Mouse (Mus musculus) brown adipose tissue, adult 24 weeks (tissue): ENCODE measurements around the gene Ces1g. TPM values are rescaled to one million over a fixed set of nuclear protein-coding genes. Genes with fewer than 3 reads are reported as not detected.
A peak's percentile ranks its signal among the peaks of the same experiment; 100 is the strongest.

Experiments used
- H3K27ac ChIP-seq: fragments of 200-500 bp; replicated peaks from 2 replicates; pipeline ENCODE4 v1.5.1; 2012; ENCODE audit warnings: low read depth, mild to moderate bottlenecking, low read length
- H3K4me1 ChIP-seq: fragments of 200-500 bp; 2 replicates; pipeline ENCODE4 v1.6.1; 2012; ENCODE audit warnings: low read length, mixed read lengths; ENCODE audit not compliant: control insufficient read depth, insufficient read depth, insufficient read length
- H3K4me3 ChIP-seq: fragments of 200-500 bp; 2 replicates; pipeline ENCODE4 v1.5.1; 2012; ENCODE audit warnings: low read depth, mild to moderate bottlenecking, low read length, moderate library complexity; ENCODE audit not compliant: insufficient read depth
- polyA plus RNA-seq: library from polyadenylated mRNA; stranded (reverse); fragments of >200 nt; gene quantifications from 2 replicates; pipeline ENCODE4 v1.2.4, GENCODE M21; 2012; ENCODE audit not compliant: missing spikeins, insufficient read depth, insufficient read length

Ces1g gene
- not detected in 2 replicates for polyA plus RNA-seq

DNA sequence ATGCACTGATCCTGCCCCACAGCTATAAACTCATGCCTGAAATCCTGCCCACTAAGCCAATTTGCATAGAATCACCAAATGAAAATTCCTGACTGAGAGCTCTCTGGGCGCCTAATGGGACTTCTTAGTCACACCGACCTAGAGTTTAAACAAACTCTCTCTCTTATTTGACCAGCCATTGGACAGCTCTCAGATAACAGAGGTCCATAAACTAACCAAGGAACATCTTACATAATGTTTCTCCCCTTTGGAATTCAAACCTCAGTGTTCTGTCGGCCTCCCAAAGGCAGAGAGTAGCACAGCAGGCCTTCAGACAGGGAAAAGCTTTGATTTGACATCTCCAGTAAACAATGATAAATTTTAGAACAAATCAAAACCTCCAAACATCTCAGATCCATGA, at the start of gene Ces1g:
Gene Ces1g (minus strand): TSS at position 102 of the 400 bp plus-strand sequence.
- Histone ChIP-seq H3K4me1 (no peaks in the 10 kb centered on the region; the same call in 1 of the 2 replicates), H3K4me3 (no peak within 1 kb of the TSS), H3K27ac (no peak within 1 kb of the TSS)

DNA sequence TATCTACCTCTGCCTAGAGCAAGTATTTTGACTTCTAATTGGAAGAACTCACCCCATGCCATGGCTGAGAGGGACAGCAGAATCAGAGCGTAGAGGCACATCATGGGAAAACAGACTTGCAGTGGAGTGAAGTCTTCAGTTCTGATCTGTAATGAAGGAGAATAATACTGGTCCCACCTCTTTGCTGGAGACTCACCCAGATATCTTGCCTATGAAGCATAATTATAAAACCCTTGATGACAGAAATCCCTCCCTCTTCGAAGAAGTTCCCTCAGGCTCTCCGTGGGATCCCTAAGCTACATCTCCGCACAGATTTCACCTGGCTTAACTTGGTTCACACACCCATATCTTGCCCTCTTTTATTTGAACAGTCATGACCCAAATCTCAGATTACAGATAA, 42.5 kb upstream of the Ces1g start, which contains the start of gene Ces1h:
Gene Ces1h (minus strand): TSS at position 101 of the 400 bp plus-strand sequence.
- no peak within 1 kb of the TSS for H3K4me3 ChIP-seq
- H3K27ac ChIP-seq, result no peak within 1 kb of the TSS
- H3K4me1 ChIP-seq, result no peaks in the 10 kb centered on the region

DNA sequence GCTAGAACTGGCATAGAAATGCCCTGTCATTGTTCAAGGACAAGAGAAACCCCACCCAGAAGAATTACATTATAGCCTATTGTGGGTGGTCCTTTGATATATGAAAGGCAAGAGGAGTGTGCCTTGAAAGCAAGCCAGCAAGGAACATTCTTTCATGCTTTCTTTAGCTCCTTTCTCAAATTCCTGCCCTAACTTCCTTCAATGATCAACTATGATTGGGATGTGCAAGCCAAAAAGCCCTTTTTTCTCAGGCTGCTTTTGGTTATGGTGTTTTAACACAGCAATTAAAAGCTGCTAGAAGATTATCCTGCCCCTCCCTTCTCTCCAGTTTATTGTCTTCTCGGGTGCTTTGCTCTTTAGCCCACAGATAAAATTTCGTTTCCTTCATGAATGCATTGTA, 32.4 kb upstream of the Ces1g start:
- Histone ChIP-seq H3K4me1 (no peaks in the 10 kb centered on the region), H3K27ac (no peak overlapping the region), H3K4me3 (no peak overlapping the region)

DNA sequence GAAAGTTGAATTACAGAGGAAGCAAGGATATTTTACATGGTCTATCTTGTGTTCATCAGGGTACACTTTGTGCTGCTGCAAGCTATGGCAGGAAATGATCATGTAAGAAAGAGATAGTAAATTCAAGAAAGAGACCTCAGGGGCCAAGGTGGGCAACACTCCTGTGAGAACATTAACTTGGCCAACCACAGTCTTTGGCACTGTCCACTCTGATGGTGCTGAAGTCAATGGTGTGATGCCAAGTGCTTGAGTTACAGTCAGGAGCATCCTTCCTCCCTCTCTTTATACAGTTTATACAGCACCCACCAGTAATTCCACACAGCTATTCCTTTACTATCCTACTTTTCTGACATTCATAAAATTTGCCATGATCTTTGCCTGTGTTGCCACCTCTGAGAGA, 23.0 kb upstream of the Ces1g start:
- Histone ChIP-seq H3K4me1 (no peaks in the 10 kb centered on the region), H3K27ac (no peak overlapping the region), H3K4me3 (no peak overlapping the region)

DNA sequence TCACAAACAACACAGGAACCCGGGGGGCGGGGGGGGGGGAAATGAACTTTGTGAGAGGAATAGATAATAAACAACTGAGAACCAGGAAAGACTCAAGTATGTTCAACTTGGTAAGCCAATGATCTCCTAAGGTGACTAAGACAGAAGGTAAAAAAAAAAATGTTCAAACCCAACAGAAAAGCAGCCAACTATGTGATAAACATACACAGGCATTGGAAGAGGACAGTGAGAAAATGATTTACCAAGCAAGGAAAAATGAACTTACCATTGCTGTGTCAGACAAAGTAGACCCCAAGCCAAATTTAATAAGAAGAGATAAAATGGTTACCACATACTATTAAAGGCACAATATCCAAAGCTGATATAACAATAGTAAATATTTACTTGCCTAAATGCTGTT, 2.4 kb upstream of the Ces1g start:
- H3K4me1 ChIP-seq, result no peaks in the 10 kb centered on the region
- H3K27ac ChIP-seq, result no peak overlapping the region
- no peak overlapping the region for H3K4me3 ChIP-seq

DNA sequence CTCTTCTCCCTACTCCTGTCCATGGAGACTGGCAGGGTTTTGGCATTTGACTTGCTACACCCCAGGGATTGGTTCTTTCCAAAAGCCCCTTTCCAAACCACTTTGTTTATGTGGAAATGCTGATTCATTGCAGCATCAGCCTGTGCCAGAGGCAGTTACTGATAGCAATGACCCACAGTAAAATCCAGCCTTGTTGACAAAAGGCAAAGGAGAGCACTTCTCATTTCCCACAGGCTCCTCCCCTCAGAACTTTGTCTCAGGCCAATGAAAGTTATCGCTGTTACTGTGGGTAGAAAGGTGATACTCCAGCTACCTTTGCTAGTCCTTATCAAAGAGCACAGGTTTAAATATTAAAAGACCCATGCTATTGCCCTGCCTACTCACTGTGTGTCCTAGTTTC, 4.4 kb downstream of the Ces1g start:
- peak overlapping the region; percentile 78 for H3K27ac ChIP-seq
- H3K4me1 ChIP-seq, result no peaks in the 10 kb centered on the region; the same call in 1 of the 2 replicates
- H3K4me3 ChIP-seq, result no peak overlapping the region

DNA sequence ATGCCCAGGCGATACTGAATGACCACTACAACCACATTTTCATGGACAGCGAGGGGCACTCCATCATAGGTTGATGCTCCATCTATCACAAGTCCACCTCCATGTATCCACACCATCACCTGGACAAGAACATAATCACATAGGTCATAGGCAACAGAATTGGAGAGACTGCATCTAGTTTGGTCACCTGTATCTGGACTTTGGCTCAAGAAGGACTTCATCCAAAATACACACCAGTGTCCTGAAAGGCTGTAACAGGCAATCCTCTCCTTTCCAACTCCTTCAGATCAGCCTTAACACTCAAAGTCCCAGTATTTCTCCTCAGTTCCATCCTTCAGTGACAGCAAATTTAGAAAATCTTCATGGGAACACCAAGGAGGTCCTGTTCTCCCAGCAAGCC, 6.0 kb downstream of the Ces1g start:
- Histone ChIP-seq H3K27ac (no peak overlapping the region), H3K4me1 (no peaks in the 10 kb centered on the region; the same call in 1 of the 2 replicates), H3K4me3 (no peak overlapping the region)

DNA sequence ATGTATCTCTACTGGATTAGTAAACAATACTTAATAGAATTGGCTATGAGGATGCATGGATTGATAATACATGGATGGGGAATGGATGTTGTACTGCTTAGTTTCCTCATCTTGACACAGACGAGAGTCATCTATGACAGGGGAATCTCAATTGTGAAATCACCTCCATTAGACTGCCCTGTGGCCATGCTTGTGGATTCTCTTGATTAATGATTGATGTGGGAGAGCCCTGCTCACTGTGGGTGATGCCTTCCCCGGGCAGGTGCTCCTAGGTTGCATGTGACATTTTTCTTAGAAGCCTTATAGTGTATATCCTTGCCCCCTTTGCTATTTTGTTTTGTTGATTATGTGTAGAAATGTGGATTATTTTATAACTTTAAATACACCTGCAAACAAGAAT, 12.0 kb downstream of the Ces1g start:
- Histone ChIP-seq H3K4me1 (no peaks in the 10 kb centered on the region), H3K27ac (no peak overlapping the region), H3K4me3 (no peak overlapping the region)

DNA sequence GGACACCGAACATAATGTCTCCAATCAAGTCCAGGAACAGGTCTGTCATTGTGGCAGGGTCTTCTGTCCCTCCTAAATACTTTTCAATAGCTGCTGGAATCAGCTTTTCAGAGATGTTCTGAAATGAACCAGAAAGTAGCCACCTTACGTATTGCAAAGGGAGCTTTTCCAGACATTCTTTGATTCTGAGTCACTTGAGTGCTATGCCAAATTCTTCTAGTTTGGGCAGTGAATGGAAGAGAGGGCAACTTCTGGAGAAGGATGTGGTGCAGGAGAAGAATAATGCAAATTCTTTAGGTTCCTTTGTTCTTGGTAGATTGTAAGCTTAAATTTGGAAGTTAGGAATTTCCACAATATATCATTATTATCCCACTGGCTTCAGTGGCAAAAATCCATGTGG, 20.1 kb downstream of the Ces1g start:
- H3K27ac ChIP-seq, result no peak overlapping the region
- H3K4me3 ChIP-seq, result no peak overlapping the region
- H3K4me1 ChIP-seq, result no peaks in the 10 kb centered on the region

DNA sequence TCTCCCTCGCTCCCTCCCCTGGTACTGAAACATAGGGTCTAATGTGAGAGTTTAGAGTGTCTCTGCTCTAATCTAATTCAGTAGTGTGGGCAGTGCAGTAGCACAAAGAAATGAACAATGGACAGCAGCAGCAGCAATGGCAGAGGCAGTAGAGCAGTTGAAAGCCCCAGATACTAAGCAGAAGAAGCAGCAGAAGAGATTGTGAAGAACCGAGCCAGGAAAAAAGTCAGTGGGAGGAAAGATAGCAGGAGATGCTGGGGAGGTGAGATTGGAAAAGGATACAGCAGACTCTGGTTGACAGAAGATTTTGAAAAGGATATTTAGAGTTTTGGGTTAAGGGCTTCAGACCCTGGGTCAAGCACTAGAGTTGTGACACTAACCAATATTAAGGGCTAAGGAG, 21.6 kb downstream of the Ces1g start:
- Histone ChIP-seq H3K4me1 (no peaks in the 10 kb centered on the region), H3K4me3 (no peak overlapping the region), H3K27ac (no peak overlapping the region)

DNA sequence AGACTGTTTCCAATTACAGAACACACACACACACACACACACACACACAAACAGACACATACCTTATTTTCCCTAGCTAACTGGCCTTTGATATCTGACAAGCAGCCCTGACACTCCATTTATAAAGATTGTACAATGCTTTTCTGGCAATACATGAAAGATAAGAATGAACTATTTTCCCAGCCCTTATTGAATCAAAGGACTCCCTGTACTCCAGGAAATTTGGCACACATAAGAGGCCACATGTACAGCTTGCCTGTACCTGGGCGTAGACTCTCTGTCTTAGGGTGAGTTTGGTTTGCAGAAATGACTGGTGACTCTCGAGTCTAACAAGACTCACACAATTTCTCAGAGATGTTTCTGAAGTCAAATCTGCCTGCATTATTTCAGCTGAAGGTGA, 53.2 kb downstream of the Ces1g start:
- Histone ChIP-seq H3K4me1 (no peaks in the 10 kb centered on the region; the same call in none of the 2 replicates), H3K4me3 (no peak overlapping the region), H3K27ac (0 out of 2 replicates have a peak overlapping the region, but pooled peaks have one; percentile 33)

DNA sequence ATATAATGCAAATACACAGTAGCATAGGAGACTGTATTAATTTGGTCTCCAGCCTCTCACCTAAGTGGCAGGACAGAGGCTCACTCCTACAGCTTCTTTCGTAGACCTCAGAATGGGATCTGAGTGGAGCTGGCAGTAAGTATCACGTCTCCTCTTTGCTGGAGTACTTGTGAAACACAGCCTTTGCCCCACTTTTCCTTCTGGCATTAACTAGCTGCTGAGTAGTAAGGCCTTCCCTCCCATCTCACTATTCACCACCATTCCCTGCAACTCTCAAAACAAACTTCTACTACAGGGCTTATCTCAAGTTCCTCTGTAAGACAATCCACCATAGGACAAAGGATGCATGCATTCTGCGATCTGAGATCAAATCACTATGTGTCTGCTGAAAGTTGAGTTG, 54.8 kb downstream of the Ces1g start:
- Histone ChIP-seq H3K4me3 (no peak overlapping the region), H3K27ac (peak overlapping the region; percentile 72), H3K4me1 (no peaks in the 10 kb centered on the region; the same call in none of the 2 replicates)

DNA sequence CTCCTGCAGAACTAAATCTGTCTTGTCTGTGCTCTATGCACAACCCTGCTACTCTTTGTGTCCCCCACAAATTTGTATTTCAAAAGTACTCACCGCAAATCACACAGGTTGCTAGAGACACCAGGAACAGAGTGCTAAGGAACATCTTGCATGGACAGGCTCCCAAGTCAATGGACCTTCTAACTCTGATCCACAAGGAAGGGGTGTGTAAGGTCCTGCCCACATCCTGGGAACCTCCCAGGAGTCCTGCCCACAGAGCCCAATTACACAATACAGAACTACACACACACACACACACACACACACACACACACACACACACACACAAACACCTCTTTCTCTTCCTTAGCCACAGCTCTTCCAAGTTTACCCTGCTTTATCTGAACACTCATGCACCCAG, 57.6 kb downstream of the Ces1g start, which contains the start of gene Ces1f:
Gene Ces1f (minus strand): TSS at position 192 of the 400 bp plus-strand sequence.
- Histone ChIP-seq H3K4me3 (no peak within 1 kb of the TSS), H3K4me1 (no peaks in the 10 kb centered on the region; the same call in none of the 2 replicates), H3K27ac (no peak within 1 kb of the TSS)

DNA sequence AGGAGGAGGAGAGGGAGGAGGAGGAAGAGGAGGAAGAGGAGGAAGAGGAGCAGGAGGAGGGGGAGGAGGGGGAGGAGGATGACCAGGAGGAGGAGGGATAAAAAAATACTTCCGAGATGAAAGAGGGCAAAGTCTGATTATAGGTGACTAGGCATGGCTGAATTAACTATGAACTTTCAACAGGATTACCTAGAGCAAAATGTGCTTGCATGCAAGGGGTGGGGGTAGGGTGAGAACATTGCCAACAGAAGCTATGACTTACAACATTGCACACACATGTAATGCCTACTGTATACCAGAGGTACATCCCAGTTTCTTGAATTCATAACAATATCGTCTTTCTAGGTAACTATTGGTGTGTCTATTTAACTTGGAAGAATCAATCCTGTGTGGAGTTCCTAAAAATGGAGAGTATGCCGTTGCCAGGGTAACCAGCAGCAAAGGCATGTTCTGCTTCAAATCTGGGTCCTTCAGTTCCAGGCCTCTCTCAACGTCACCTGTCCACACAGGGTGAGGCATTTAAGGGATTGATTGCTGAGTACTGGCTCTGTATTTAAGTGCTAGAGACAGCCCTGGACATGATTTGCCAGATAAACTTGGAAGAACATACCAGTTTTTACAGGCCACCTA, 58.8 kb downstream of the Ces1g start:
- Histone ChIP-seq H3K27ac (no peak overlapping the region), H3K4me3 (no peak overlapping the region), H3K4me1 (no peaks in the 10 kb centered on the region; the same call in none of the 2 replicates)

DNA sequence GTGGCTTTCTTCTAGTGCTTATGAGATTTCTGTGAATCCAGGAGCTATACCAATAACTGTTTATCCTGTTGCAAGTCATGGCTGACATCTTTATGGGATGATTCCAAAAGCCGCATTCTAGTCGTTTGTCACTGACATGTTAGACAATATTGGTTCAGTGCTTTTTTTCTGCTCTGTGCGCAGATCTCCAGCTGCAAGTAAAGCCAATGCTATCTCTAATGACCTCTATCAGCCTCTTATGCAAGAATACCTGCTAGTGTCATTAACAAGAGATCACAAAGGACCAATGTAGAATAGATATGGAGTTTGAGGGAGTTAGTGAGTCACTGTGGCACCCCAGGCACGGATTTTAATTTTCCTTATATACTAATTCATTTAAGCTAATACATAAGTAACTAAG, 62.5 kb downstream of the Ces1g start:
- no peak overlapping the region for H3K27ac ChIP-seq
- no peak overlapping the region for H3K4me3 ChIP-seq
- H3K4me1 ChIP-seq, result no peaks in the 10 kb centered on the region; the same call in none of the 2 replicates

DNA sequence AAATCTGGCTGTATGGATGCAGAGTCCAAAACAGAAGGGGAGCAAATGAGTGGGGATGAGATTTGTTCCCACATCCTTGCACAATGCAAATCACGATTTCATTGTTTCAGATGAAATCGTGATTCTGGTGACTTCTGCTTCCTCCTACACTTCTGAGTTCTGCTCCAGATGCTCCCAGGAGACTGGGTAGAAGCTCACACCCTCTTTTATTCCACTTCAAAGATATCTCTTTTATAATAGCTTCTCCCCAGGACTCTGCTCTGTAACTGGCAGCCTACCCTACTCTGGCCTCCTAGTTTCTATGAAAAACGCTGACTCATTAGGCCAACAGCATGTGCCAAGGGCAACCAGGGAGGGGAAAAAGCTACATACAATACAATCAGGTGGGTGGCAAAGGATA, 63.8 kb downstream of the Ces1g start:
- Histone ChIP-seq H3K4me1 (no peaks in the 10 kb centered on the region), H3K27ac (peak overlapping the region; percentile 65), H3K4me3 (no peak overlapping the region)
